Mouse (Mus musculus) stomach, embryonic 15.5 days (tissue): ENCODE results near the gene Ndufb11. TPM values are rescaled to one million over a fixed set of nuclear protein-coding genes. Genes with fewer than 3 reads are reported as not detected.

Experiments used
- ATAC-seq: fragments of 200-750 bp; cut with Nextera tagmentation; 2 replicates; pipeline ENCODE4 v1.8.0; 2017; ENCODE audit warnings: low read depth, moderate number of reproducible peaks, moderate TSS enrichment; ENCODE audit not compliant: insufficient read depth, low FRiP score
- H3K27ac ChIP-seq: fragments of 300-500 bp; sonication (generic); 2 replicates; pipeline ENCODE4 v1.5.1; 2015; ENCODE audit warnings: mild to moderate bottlenecking, inconsistent platforms
- H3K27me3 ChIP-seq: fragments of 300-500 bp; sonication (generic); replicated peaks from 2 replicates; pipeline ENCODE4 v1.6.1; 2015; ENCODE audit warnings: inconsistent platforms
- H3K36me3 ChIP-seq: fragments of 300-500 bp; sonication (generic); 2 replicates; pipeline ENCODE4 v1.6.1; 2015; ENCODE audit warnings: inconsistent platforms
- H3K4me1 ChIP-seq: fragments of 300-500 bp; sonication (generic); 2 replicates; pipeline ENCODE4 v1.6.1; 2015; ENCODE audit warnings: inconsistent platforms
- H3K4me2 ChIP-seq: fragments of 300-500 bp; sonication (generic); 2 replicates; pipeline ENCODE4 v1.6.1; 2015; ENCODE audit warnings: mild to moderate bottlenecking, inconsistent platforms
- H3K4me3 ChIP-seq: fragments of 300-500 bp; sonication (generic); replicated peaks from 2 replicates; pipeline ENCODE4 v1.5.1; 2015; ENCODE audit warnings: inconsistent platforms
- H3K9ac ChIP-seq: fragments of 300-500 bp; sonication (generic); 2 replicates; pipeline ENCODE4 v1.6.1; 2015; ENCODE audit warnings: inconsistent platforms
- H3K9me3 ChIP-seq: fragments of 300-500 bp; sonication (generic); 2 replicates; pipeline ENCODE4 v1.6.1; 2016; ENCODE audit warnings: inconsistent platforms
- WGBS: fragments of 180-500 bp; shearing (Covaris S2); methylation state at CpG from one replicate; pipeline ENCODE4 v1.1.7; 2015; 5-methylcytosine and 5-hydroxymethylcytosine counted together
- polyA plus RNA-seq: library from polyadenylated mRNA; unstranded; fragments of >200 nt; fragmentation: Nextera tagmentation; extraction: Ambion mirVana; gene quantifications from 2 replicates; pipeline ENCODE4 v1.2.1, GENCODE M21; 2015

Gene Ndufb11
- polyA plus RNA-seq, result 250 and 251 TPM in 2 replicates

- ATAC-seq, result peak; percentile 98
- 14% methylated on average over 48 of the region's 49 CpGs for WGBS
These were observed at the start of gene Ndufb11, which contains the start of gene Rbm10 for GRCm38 (mm10) chrX:20617176-20617902. TSS of gene Ndufb11 (minus strand) at chrX:20617619. TSS of gene Rbm10 (plus strand) at chrX:20617503.

GRCm38 (mm10) chrX:20663444-20663790 lies 46.0 kb upstream of the Ndufb11 start:
- Histone ChIP-seq H3K4me2 (peak overlapping the region; percentile 54), H3K4me3 (peak overlapping the region; percentile 63), H3K27me3 (no peaks in the 10 kb centered on the region), H3K9ac (peak overlapping the region; percentile 41), H3K27ac (peak overlapping the region; percentile 77; the same call in 1 of the 2 replicates), H3K9me3 (no peaks in the 10 kb centered on the region), H3K4me1 (0 out of 2 replicates have a peak, but pooled peaks cover 3% of the 10 kb centered on the region), H3K36me3 (peaks cover 2% of the 10 kb centered on the region; the same call in 1 of the 2 replicates)
- 25% methylated on average over 9 of the region's 9 CpGs for WGBS
- ATAC-seq, result no peak

More at GRCm38 (mm10) chrX:20617176-20617902, at the start of gene Ndufb11, which contains the start of gene Rbm10:
- H3K27ac ChIP-seq, result peak within 1 kb of the TSS; percentile 88
- peak within 1 kb of the TSS; percentile 48 for H3K9ac ChIP-seq
- H3K36me3 ChIP-seq, result no peaks in the 10 kb centered on the region
- H3K4me3 ChIP-seq, result peak within 1 kb of the TSS; percentile 61
- H3K4me1 ChIP-seq, result peaks cover 2% of the 10 kb centered on the region; the same call in 1 of the 2 replicates
- H3K9me3 ChIP-seq, result no peaks in the 10 kb centered on the region
- H3K27me3 ChIP-seq, result no peaks in the 10 kb centered on the region
- peak within 1 kb of the TSS; percentile 48 for H3K4me2 ChIP-seq

- peak; percentile 88 for ATAC-seq
- H3K4me2 ChIP-seq, result peak overlapping the region; percentile 54
- H3K9ac ChIP-seq, result peak overlapping the region; percentile 41
- 13% methylated on average over 27 of the region's 28 CpGs for WGBS
- H3K4me1 ChIP-seq, result 0 out of 2 replicates have a peak, but pooled peaks cover 3% of the 10 kb centered on the region
- no peaks in the 10 kb centered on the region for H3K9me3 ChIP-seq
- peak overlapping the region; percentile 63 for H3K4me3 ChIP-seq
- peak overlapping the region; percentile 77 for H3K27ac ChIP-seq
- H3K36me3 ChIP-seq, result no peaks in the 10 kb centered on the region
- no peaks in the 10 kb centered on the region for H3K27me3 ChIP-seq
These were observed 45.5 kb upstream of the Ndufb11 start for GRCm38 (mm10) chrX:20662716-20663443.

- ATAC-seq, result no peak
- Histone ChIP-seq H3K4me2 (no peak overlapping the region), H3K9me3 (no peaks in the 10 kb centered on the region), H3K36me3 (no peaks in the 10 kb centered on the region), H3K27ac (0 out of 2 replicates have a peak overlapping the region, but pooled peaks have one; percentile 26), H3K4me3 (no peak overlapping the region), H3K9ac (no peak overlapping the region), H3K4me1 (0 out of 2 replicates have a peak, but pooled peaks cover 3% of the 10 kb centered on the region), H3K27me3 (no peaks in the 10 kb centered on the region)
- WGBS, result 22% methylated on average over 5 of the region's 5 CpGs
These were observed 44.9 kb upstream of the Ndufb11 start for GRCm38 (mm10) chrX:20662317-20662715.

- 15% methylated on average over 24 of the region's 24 CpGs for WGBS
- Histone ChIP-seq H3K4me1 (no peaks in the 10 kb centered on the region), H3K9ac (peak overlapping the region; percentile 39; the same call in 1 of the 2 replicates), H3K9me3 (no peaks in the 10 kb centered on the region), H3K36me3 (no peaks in the 10 kb centered on the region), H3K4me2 (peak overlapping the region; percentile 74), H3K27ac (no peak overlapping the region), H3K27me3 (no peaks in the 10 kb centered on the region), H3K4me3 (peak overlapping the region; percentile 54)
- peak; percentile 2; the same call in 1 of the 2 replicates for ATAC-seq
These were observed 41.5 kb upstream of the Ndufb11 start for GRCm38 (mm10) chrX:20658891-20659406.

GRCm38 (mm10) chrX:20658026-20658652 lies 40.7 kb upstream of the Ndufb11 start, which contains the start of gene Uba1:
TSS of gene Uba1 (plus strand) at chrX:20658326.
- Histone ChIP-seq H3K36me3 (no peaks in the 10 kb centered on the region), H3K27ac (peak within 1 kb of the TSS; percentile 61; the same call in 1 of the 2 replicates), H3K4me1 (no peaks in the 10 kb centered on the region), H3K4me3 (peak within 1 kb of the TSS; percentile 54), H3K9ac (peak within 1 kb of the TSS; percentile 39), H3K4me2 (peak within 1 kb of the TSS; percentile 74), H3K9me3 (no peaks in the 10 kb centered on the region), H3K27me3 (no peaks in the 10 kb centered on the region)
- WGBS, result 21% methylated on average over 27 of the region's 27 CpGs
- ATAC-seq, result peak; percentile 82

GRCm38 (mm10) chrX:20657593-20657992 lies 40.2 kb upstream of the Ndufb11 start:
- no peaks in the 10 kb centered on the region for H3K36me3 ChIP-seq
- H3K27me3 ChIP-seq, result no peaks in the 10 kb centered on the region
- no peak for ATAC-seq
- no peaks in the 10 kb centered on the region for H3K4me1 ChIP-seq
- 27% methylated on average over 5 of the region's 5 CpGs for WGBS
- peak overlapping the region; percentile 54 for H3K4me3 ChIP-seq
- no peaks in the 10 kb centered on the region for H3K9me3 ChIP-seq
- no peak overlapping the region for H3K9ac ChIP-seq
- H3K4me2 ChIP-seq, result peak overlapping the region; percentile 74
- H3K27ac ChIP-seq, result no peak overlapping the region

GRCm38 (mm10) chrX:20644780-20645179 lies 27.4 kb upstream of the Ndufb11 start:
- no peaks in the 10 kb centered on the region for H3K4me1 ChIP-seq
- no peak for ATAC-seq
- no peaks in the 10 kb centered on the region for H3K27me3 ChIP-seq
- no peaks in the 10 kb centered on the region for H3K9me3 ChIP-seq
- no peak overlapping the region for H3K4me3 ChIP-seq
- peaks cover 3% of the 10 kb centered on the region; the same call in 1 of the 2 replicates for H3K36me3 ChIP-seq
- WGBS, result 83% methylated on average over 5 of the region's 5 CpGs
- H3K4me2 ChIP-seq, result no peak overlapping the region
- no peak overlapping the region for H3K9ac ChIP-seq
- H3K27ac ChIP-seq, result no peak overlapping the region

GRCm38 (mm10) chrX:20638141-20638540 lies 20.7 kb upstream of the Ndufb11 start:
- no peaks in the 10 kb centered on the region for H3K36me3 ChIP-seq
- no peak overlapping the region for H3K4me2 ChIP-seq
- H3K4me3 ChIP-seq, result no peak overlapping the region
- no peak overlapping the region for H3K9ac ChIP-seq
- no peaks in the 10 kb centered on the region for H3K4me1 ChIP-seq
- H3K9me3 ChIP-seq, result no peaks in the 10 kb centered on the region
- H3K27me3 ChIP-seq, result no peaks in the 10 kb centered on the region
- WGBS, result 88% methylated on average over 2 of the region's 2 CpGs
- no peak for ATAC-seq
- H3K27ac ChIP-seq, result no peak overlapping the region

GRCm38 (mm10) chrX:20617903-20618399 lies 532 bp upstream of the Ndufb11 start:
- Histone ChIP-seq H3K4me1 (peaks cover 2% of the 10 kb centered on the region; the same call in 1 of the 2 replicates), H3K4me2 (peak overlapping the region; percentile 48), H3K9ac (peak overlapping the region; percentile 46), H3K4me3 (peak overlapping the region; percentile 61), H3K36me3 (no peaks in the 10 kb centered on the region), H3K27me3 (no peaks in the 10 kb centered on the region), H3K27ac (peak overlapping the region; percentile 78), H3K9me3 (no peaks in the 10 kb centered on the region)
- 23% methylated on average over 31 of the region's 31 CpGs for WGBS
- ATAC-seq, result peak; percentile 19

GRCm38 (mm10) chrX:20616861-20617175 lies 601 bp downstream of the Ndufb11 start:
- peak overlapping the region; percentile 88 for H3K27ac ChIP-seq
- peaks cover 2% of the 10 kb centered on the region; the same call in 1 of the 2 replicates for H3K4me1 ChIP-seq
- peak overlapping the region; percentile 41 for H3K4me2 ChIP-seq
- H3K27me3 ChIP-seq, result no peaks in the 10 kb centered on the region
- 10% methylated on average over 17 of the region's 17 CpGs for WGBS
- ATAC-seq, result peak; percentile 21; the same call in 1 of the 2 replicates
- H3K9me3 ChIP-seq, result no peaks in the 10 kb centered on the region
- H3K4me3 ChIP-seq, result peak overlapping the region; percentile 61
- no peaks in the 10 kb centered on the region for H3K36me3 ChIP-seq
- peak overlapping the region; percentile 48; the same call in 1 of the 2 replicates for H3K9ac ChIP-seq
